In genomic region chr4:150138084-150138543, GRCm38 (mm10) we compare ENCODE assay signal across 8 mouse cellular contexts. TPM values are rescaled to one million over a fixed set of nuclear protein-coding genes. Genes with fewer than 3 reads are reported as not detected.
DNase-seq lines count a peak whose midpoint lies in the region; ATAC-seq and TF ChIP-seq lines count a peak whose summit lies in the region.

No protein-coding gene starts in this region.

- TF ChIP-seq POLR2A in CH12.LX (IDR thresholded peaks at IDR 0.05; ENCODE audit: low read depth, low read length), result peak; percentile 78

- H3K4me3 ChIP-seq in CH12.LX (replicated peaks in 1 of 3; ENCODE audit: low read depth in 2 of 3, low read length in 2 of 3, poor library complexity in 1 of 3), result peak overlapping the region in 1 of 3 experiments; percentile 35
- H3K4me3 ChIP-seq in embryonic facial prominence, embryonic 13.5 days, result peak overlapping the region; percentile 34
- H3K4me3 ChIP-seq in heart, embryonic 16.5 days (ENCODE audit: low read length), result peak overlapping the region; percentile 26
- H3K4me3 ChIP-seq in liver, embryonic 15.5 days (replicated peaks), result 0 out of 2 replicates have a peak overlapping the region, but pooled peaks have one; percentile 12

- ATAC-seq in embryonic facial prominence, embryonic 13.5 days (ENCODE audit: insufficient number of reproducible peaks, insufficient read depth, low FRiP score, low TSS enrichment, low read depth), result peak; percentile 63; the same call in 1 of the 2 replicates
- ATAC-seq in heart, embryonic 16.5 days (replicated peaks; ENCODE audit: extremely low read depth, insufficient read depth, low FRiP score), result peak; percentile 57
- ATAC-seq in liver, embryonic 15.5 days (ENCODE audit: insufficient read depth), result peak; percentile 60; the same call in 1 of the 2 replicates

- no peaks in the 10 kb centered on the region for H3K27me3 ChIP-seq in CH12.LX (replicated peaks)
- no peaks in the 10 kb centered on the region for H3K27me3 ChIP-seq in embryonic facial prominence, embryonic 13.5 days
- H3K27me3 ChIP-seq in heart, embryonic 16.5 days (ENCODE audit: control insufficient read depth, insufficient read depth, low read length), result no peaks in the 10 kb centered on the region
- no peaks in the 10 kb centered on the region for H3K27me3 ChIP-seq in liver, embryonic 15.5 days

- peak; percentile 100 for DNase-seq in CH12.LX (ENCODE audit: extremely low read depth)
- DNase-seq in adrenal gland, postnatal 25 days, result peak; percentile 76
- peak; percentile 55 to 74 for DNase-seq in kidney, postnatal 25 days
- DNase-seq in neural tube, embryonic 10.5 days (ENCODE audit: extremely low spot score, low spot score), result peak; percentile 59
- peak; percentile 60 for DNase-seq in thymus, postnatal 14 days

- H3K27ac ChIP-seq in CH12.LX (ENCODE audit: insufficient read depth, low read depth), result peak overlapping the region; percentile 87
- no peak overlapping the region for H3K27ac ChIP-seq in embryonic facial prominence, embryonic 13.5 days
- H3K27ac ChIP-seq in heart, embryonic 16.5 days (ENCODE audit: low read length), result no peak overlapping the region
- H3K27ac ChIP-seq in liver, embryonic 15.5 days (replicated peaks), result no peak overlapping the region

- in situ Hi-C loops in CH12.LX (cut with MboI; ENCODE audit: low pct_ligation_motif_present, low pct_unique_long_range_greater_than_20kb, low sequenced_read_pairs), result loop anchor here (5.0 kb wide), 1 partner anchor 79 kb away; no protein-coding TSS in a partner anchor

- H3K79me2 ChIP-seq in CH12.LX (replicated peaks; ENCODE audit: control insufficient read depth, extremely low read depth, insufficient read depth, poor library complexity, severe bottlenecking), result no peaks in the 10 kb centered on the region

- no peaks in the 10 kb centered on the region for H3K9me3 ChIP-seq in CH12.LX (replicated peaks; ENCODE audit: low read length)
- H3K9me3 ChIP-seq in embryonic facial prominence, embryonic 13.5 days, result no peaks in the 10 kb centered on the region
- H3K9me3 ChIP-seq in heart, embryonic 16.5 days (replicated peaks; ENCODE audit: control insufficient read depth, low read length), result no peaks in the 10 kb centered on the region
- H3K9me3 ChIP-seq in liver, embryonic 15.5 days (replicated peaks), result no peaks in the 10 kb centered on the region

- no peak for TF ChIP-seq CTCF in CH12.LX (conservative IDR thresholded peaks at IDR 0.05 in 1 of 2, IDR thresholded peaks at IDR 0.05 in 1 of 2; ENCODE audit: low read depth in 2 of 2, low read length in 2 of 2)

- H3K36me3 ChIP-seq in CH12.LX (replicated peaks in 1 of 2; ENCODE audit: control insufficient read depth in 1 of 2, insufficient read depth in 1 of 2, low read length in 1 of 2), result peaks cover 0 to 1% of the 10 kb centered on the region in 2 experiments
- H3K36me3 ChIP-seq in embryonic facial prominence, embryonic 13.5 days, result no peaks in the 10 kb centered on the region
- no peaks in the 10 kb centered on the region for H3K36me3 ChIP-seq in heart, embryonic 16.5 days (ENCODE audit: control insufficient read depth, insufficient read depth)
- H3K36me3 ChIP-seq in liver, embryonic 15.5 days (replicated peaks), result no peaks in the 10 kb centered on the region

- WGBS in embryonic facial prominence, embryonic 13.5 days, result 15% methylated on average over 9 of the region's 9 CpGs
- 21% methylated on average over 9 of the region's 9 CpGs for WGBS in heart, embryonic 16.5 days
- 24% methylated on average over 9 of the region's 9 CpGs for WGBS in liver, embryonic 15.5 days (ENCODE audit: insufficient replicate concordance)

- peaks cover 21 to 47% of the 10 kb centered on the region in 2 experiments for H3K4me1 ChIP-seq in CH12.LX (ENCODE audit: control insufficient read depth in 1 of 2, insufficient read depth in 2 of 2)
- H3K4me1 ChIP-seq in embryonic facial prominence, embryonic 13.5 days, result peaks cover 13% of the 10 kb centered on the region
- peaks cover 5% of the 10 kb centered on the region for H3K4me1 ChIP-seq in heart, embryonic 16.5 days (ENCODE audit: control insufficient read depth, insufficient read depth, low read length)
- peaks cover 15% of the 10 kb centered on the region for H3K4me1 ChIP-seq in liver, embryonic 15.5 days (replicated peaks)

- H3K4me2 ChIP-seq in CH12.LX (ENCODE audit: insufficient read depth, low read depth, poor library complexity, severe bottlenecking), result peak overlapping the region; percentile 79
- peak overlapping the region; percentile 55 for H3K4me2 ChIP-seq in embryonic facial prominence, embryonic 13.5 days
- H3K4me2 ChIP-seq in heart, embryonic 16.5 days (ENCODE audit: low read depth, low read length), result peak overlapping the region; percentile 52
- peak overlapping the region; percentile 52 for H3K4me2 ChIP-seq in liver, embryonic 15.5 days

- peak overlapping the region; percentile 7; the same call in 1 of the 2 replicates for H3K9ac ChIP-seq in CH12.LX (ENCODE audit: insufficient read depth, low read depth)
- peak overlapping the region; percentile 61; the same call in 1 of the 2 replicates for H3K9ac ChIP-seq in embryonic facial prominence, embryonic 13.5 days
- H3K9ac ChIP-seq in heart, embryonic 16.5 days (ENCODE audit: low read length), result no peak overlapping the region
- H3K9ac ChIP-seq in liver, embryonic 15.5 days, result no peak overlapping the region

- TF ChIP-seq RAD21 in CH12.LX (IDR thresholded peaks at IDR 0.05; ENCODE audit: low read depth, low read length), result no peak

- dilution Hi-C loops in CH12.LX (cut with MboI; ENCODE audit: extremely low pct_ligation_motif_present, extremely low pct_unique_long_range_greater_than_20kb, low sequenced_read_pairs), result no loop called here

- TF ChIP-seq EP300 in CH12.LX (IDR thresholded peaks at IDR 0.05; ENCODE audit: low read length), result peak; percentile 40; the same call in 1 of the 2 replicates

TF ChIP-seq in CH12.LX, 34 proteins besides CTCF, POLR2A, EP300 and RAD21 (continues in another document):
- 0 out of 2 replicates have a peak, but pooled peaks have one; percentile 14 for TF ChIP-seq KAT2A (IDR thresholded peaks at IDR 0.05; ENCODE audit: insufficient replicate concordance, low read length)
- no peak for TF ChIP-seq ZC3H11A (IDR thresholded peaks at IDR 0.05; ENCODE audit: low read depth, low read length)
- TF ChIP-seq SIN3A (IDR thresholded peaks at IDR 0.05; ENCODE audit: low read length), result peak; percentile 88
- peak; percentile 34; the same call in 1 of the 2 replicates for TF ChIP-seq USF2 (conservative IDR thresholded peaks at IDR 0.05; ENCODE audit: low read depth, low read length)
- TF ChIP-seq JUN (IDR thresholded peaks at IDR 0.05; ENCODE audit: insufficient read depth, low read depth, low read length), result peak; percentile 63
- no peak for TF ChIP-seq CHD1 (IDR thresholded peaks at IDR 0.05; ENCODE audit: low read depth, low read length)
- peak; percentile 52; the same call in 1 of the 2 replicates for TF ChIP-seq MAFK (IDR thresholded peaks at IDR 0.05; ENCODE audit: insufficient replicate concordance, low read length)
- peak; percentile 92 for TF ChIP-seq MXI1 (IDR thresholded peaks at IDR 0.05; ENCODE audit: low read depth, low read length)
- TF ChIP-seq USF1 (IDR thresholded peaks at IDR 0.05; ENCODE audit: low read depth, low read length), result peak; percentile 71
- peak; percentile 85 for TF ChIP-seq ELF1 (IDR thresholded peaks at IDR 0.05; ENCODE audit: low read depth, low read length)
- no peak; the same call in 1 of the 2 replicates for TF ChIP-seq ZMIZ1 (IDR thresholded peaks at IDR 0.05; ENCODE audit: low read depth, low read length)
- TF ChIP-seq E2F4 (IDR thresholded peaks at IDR 0.05; ENCODE audit: insufficient replicate concordance, low read depth, low read length), result no peak
- peak; percentile 44 for TF ChIP-seq NELFE (IDR thresholded peaks at IDR 0.05; ENCODE audit: low read depth, low read length)
- peak; percentile 59; the same call in 1 of the 2 replicates for TF ChIP-seq MEF2A (IDR thresholded peaks at IDR 0.05; ENCODE audit: borderline replicate concordance, low read depth, low read length)
- no peak for TF ChIP-seq RCOR1 (conservative IDR thresholded peaks at IDR 0.05; ENCODE audit: low read depth, low read length)
- TF ChIP-seq BHLHE40 (IDR thresholded peaks at IDR 0.05; ENCODE audit: low read depth, low read length), result peak; percentile 86
- peak; percentile 88 for TF ChIP-seq TBP (conservative IDR thresholded peaks at IDR 0.05; ENCODE audit: low read depth, low read length)
- peak; percentile 87; the same call in 1 of the 2 replicates for TF ChIP-seq MAZ (IDR thresholded peaks at IDR 0.05; ENCODE audit: low read depth, low read length)
- peak; percentile 98 for TF ChIP-seq MYC (IDR thresholded peaks at IDR 0.05; ENCODE audit: low read depth, low read length)
- peak; percentile 98 for TF ChIP-seq MAX (IDR thresholded peaks at IDR 0.05; ENCODE audit: low read length)

RNA-seq across cellular contexts. Expression of gene Slc2a7, which starts 10.7 kb away (rescaled TPM):
- 0.13 TPM in 1 of 2 replicates, not detected in the other for total RNA-seq in CH12.LX (2012; rRNA removed)
- not detected in 2 replicates for total RNA-seq in CH12.LX (2014; rRNA removed)
- 0.14 TPM in 1 of 2 replicates, not detected in the other for polyA plus RNA-seq in CH12.LX (2012; ENCODE audit: insufficient read length, low read depth)
- total RNA-seq in adrenal gland, postnatal 25 days (2021), result not detected in 2 replicates
- polyA plus RNA-seq in embryonic facial prominence, embryonic 13.5 days (2015; fragmentation: Nextera tagmentation; extraction: Ambion mirVana), result not detected in 2 replicates
- polyA plus RNA-seq in heart, embryonic 16.5 days (2015; fragmentation: Nextera tagmentation; extraction: Ambion mirVana), result not detected in 2 replicates
- polyA plus RNA-seq in liver, embryonic 15.5 days (2015; fragmentation: Nextera tagmentation; extraction: Ambion mirVana), result 0.10 TPM in 1 of 2 replicates, not detected in the other

RNA-seq across cellular contexts. Expression of gene Slc2a5, which starts 19.0 kb away (rescaled TPM):
- total RNA-seq in CH12.LX (2012; rRNA removed) (0.38 and 1.4 TPM in 2 replicates), CH12.LX (2014; rRNA removed) (0.70 and 0.81 TPM in 2 replicates)
- polyA plus RNA-seq in CH12.LX (2012; ENCODE audit: insufficient read length, low read depth), result 1.1 and 1.5 TPM in 2 replicates
- 2.3 and 3.6 TPM in 2 replicates for total RNA-seq in adrenal gland, postnatal 25 days (2021)
- 0.76 and 1.1 TPM in 2 replicates for polyA plus RNA-seq in embryonic facial prominence, embryonic 13.5 days (2015; fragmentation: Nextera tagmentation; extraction: Ambion mirVana)
- polyA plus RNA-seq in heart, embryonic 16.5 days (2015; fragmentation: Nextera tagmentation; extraction: Ambion mirVana), result 0.49 and 0.77 TPM in 2 replicates
- 0.21 and 0.30 TPM in 2 replicates for polyA plus RNA-seq in liver, embryonic 15.5 days (2015; fragmentation: Nextera tagmentation; extraction: Ambion mirVana)

RNA-seq across cellular contexts. Expression of gene Gpr157, which starts 50.9 kb away (rescaled TPM):
- total RNA-seq in CH12.LX (2012; rRNA removed) (1.3 and 2.8 TPM in 2 replicates), CH12.LX (2014; rRNA removed) (2.3 and 2.6 TPM in 2 replicates)
- 3.1 and 3.5 TPM in 2 replicates for polyA plus RNA-seq in CH12.LX (2012; ENCODE audit: insufficient read length, low read depth)
- total RNA-seq in adrenal gland, postnatal 25 days (2021), result 1.1 and 1.7 TPM in 2 replicates
- polyA plus RNA-seq in embryonic facial prominence, embryonic 13.5 days (2015; fragmentation: Nextera tagmentation; extraction: Ambion mirVana), result 1.3 and 1.5 TPM in 2 replicates
- polyA plus RNA-seq in heart, embryonic 16.5 days (2015; fragmentation: Nextera tagmentation; extraction: Ambion mirVana), result 4.3 and 4.5 TPM in 2 replicates
- polyA plus RNA-seq in liver, embryonic 15.5 days (2015; fragmentation: Nextera tagmentation; extraction: Ambion mirVana), result 0.31 and 0.44 TPM in 2 replicates

Comparison
In these comparisons a context has a peak if more than half of its experiments do, and no peak if none do; other contexts are left out.
1. H3K9ac ChIP-seq: peak in CH12.LX (single experiment) and embryonic facial prominence, embryonic 13.5 days (single experiment); none in heart, embryonic 16.5 days (single experiment) and liver, embryonic 15.5 days (single experiment).
2. Peak in every context shown above with its lines, with median percentiles within 50 percentile points of each other: DNase-seq, H3K4me2 ChIP-seq and ATAC-seq.